Mouse (Mus musculus) cortical plate, adult 2 months (tissue): Measurements from ENCODE around the gene Pdcd4.

Experiments
- CTCF ChIP-seq: fragments of 200-500 bp; IDR thresholded peaks from 2 replicates; pipeline ENCODE4 v1.5.1; 2011; ENCODE audit warnings: mild to moderate bottlenecking, control low read depth, low read length; ENCODE audit not compliant: insufficient read depth; ENCODE audit errors: extremely low read depth
- POLR2A ChIP-seq: fragments of 200-500 bp; IDR thresholded peaks from 2 replicates; pipeline ENCODE4 v1.6.1; 2011; ENCODE audit warnings: mild to moderate bottlenecking, low read length, control low read depth; ENCODE audit not compliant: insufficient read depth; ENCODE audit errors: extremely low read depth

GRCm38 (mm10) chr19:53898498-53898897 is 6.5 kb downstream of the Pdcd4 start:
- no peak for TF ChIP-seq CTCF
- no peak for TF ChIP-seq POLR2A
